Comparison of ENCODE assay signal across 34 mouse cellular contexts in genomic region chr9:40870331-40870730, GRCm38 (mm10). TPM values are rescaled to one million over a fixed set of nuclear protein-coding genes. Genes with fewer than 3 reads are reported as not detected.
"Had no signal": no experiment of that assay in that cellular context is flagged by ENCODE, and none has a peak within 500 bp of the region (broad histone marks: within the 10 kb centered on the region; RNA-seq: fewer than 3 reads in every experiment).

No protein-coding gene starts in this region.

- H3K36me3 ChIP-seq: embryonic facial prominence, embryonic 10.5 days; embryonic facial prominence, embryonic 12.5 days; embryonic facial prominence, embryonic 13.5 days; embryonic facial prominence, embryonic 15.5 days; forebrain, embryonic 10.5 days; forebrain, embryonic 12.5 days; forebrain, embryonic 15.5 days had no signal

- H3K9me3 ChIP-seq: embryonic facial prominence, embryonic 10.5 days; embryonic facial prominence, embryonic 12.5 days; embryonic facial prominence, embryonic 13.5 days; embryonic facial prominence, embryonic 15.5 days; forebrain, embryonic 10.5 days; forebrain, embryonic 12.5 days; forebrain, embryonic 13.5 days; forebrain, embryonic 15.5 days had no signal

- H3K4me2 ChIP-seq: embryonic facial prominence, embryonic 12.5 days; embryonic facial prominence, embryonic 13.5 days; embryonic facial prominence, embryonic 15.5 days; forebrain, embryonic 12.5 days; forebrain, embryonic 13.5 days; forebrain, embryonic 15.5 days had no signal

- H3K9ac ChIP-seq: embryonic facial prominence, embryonic 12.5 days; embryonic facial prominence, embryonic 13.5 days; embryonic facial prominence, embryonic 15.5 days; forebrain, embryonic 12.5 days; forebrain, embryonic 13.5 days; forebrain, embryonic 15.5 days had no signal

- DNase-seq: cerebellum, adult 2 months; cerebellum, adult 8-10 months; cerebellum, adult 9-10 months; cerebellum, adult 9-11 months; cerebellum, postnatal 10 days; cerebellum, postnatal 25 days; cerebellum, postnatal 36 days; embryo, embryonic 11 days; gastrocnemius, adult 2 months; gastrocnemius, postnatal 10 days; gastrocnemius, postnatal 14 days; gastrocnemius, postnatal 25 days; gastrocnemius, postnatal 36 days; heart, adult 11 months; heart, adult 18-20 months; heart, adult 2 months had no signal

- H3K4me3 ChIP-seq: embryonic facial prominence, embryonic 10.5 days; embryonic facial prominence, embryonic 12.5 days; embryonic facial prominence, embryonic 13.5 days; embryonic facial prominence, embryonic 15.5 days; erythroblast, embryonic 14.5 days; forebrain, embryonic 10.5 days; forebrain, embryonic 12.5 days; forebrain, embryonic 13.5 days; forebrain, embryonic 15.5 days; gastrocnemius, adult 2 months; heart, adult 2 months had no signal

- ATAC-seq: forebrain, embryonic 13.5 days; forebrain, embryonic 14.5 days; forebrain, embryonic 15.5 days had no signal

- H3K27ac ChIP-seq: embryonic facial prominence, embryonic 10.5 days; embryonic facial prominence, embryonic 12.5 days; embryonic facial prominence, embryonic 13.5 days; embryonic facial prominence, embryonic 15.5 days; forebrain, embryonic 10.5 days; forebrain, embryonic 12.5 days; forebrain, embryonic 13.5 days; forebrain, embryonic 15.5 days; gastrocnemius, adult 2 months; heart, adult 2 months had no signal

RNA-seq across cellular contexts. Expression of gene Bsx, which starts 3.6 kb away (rescaled TPM):
- total RNA-seq: common myeloid progenitor, adult 5-6 weeks; gastrocnemius, adult 18-20 months; gastrocnemius, adult 2 months; gastrocnemius, adult 8-10 months; gastrocnemius, postnatal 10 days; gastrocnemius, postnatal 14 days; gastrocnemius, postnatal 25 days; gastrocnemius, postnatal 36 days; gastrocnemius, postnatal 4 days; granulocyte monocyte progenitor cell, adult 5-6 weeks; heart, adult 18-20 months; heart, adult 2 months; heart, adult 8-10 months had no signal
- polyA plus RNA-seq: embryonic facial prominence, embryonic 12.5 days; embryonic facial prominence, embryonic 13.5 days; embryonic facial prominence, embryonic 14.5 days; embryonic facial prominence, embryonic 15.5 days; erythroblast, embryonic 14.5 days; gonadal fat pad, adult 2 months; heart, adult 2 months had no signal
